Mouse (Mus musculus) heart, postnatal 25 days (tissue): ENCODE results near the gene Slfn9. TPM values are rescaled to one million over a fixed set of nuclear protein-coding genes. Genes with fewer than 3 reads are reported as not detected.

Experiments used
- microRNA-seq: library from miRNA; unstranded; fragments of <30 nt; microRNA quantifications from one replicate; pipeline ENCODE4 v1.2.0, GENCODE M21; 2022
- total RNA-seq, 2 experiments: library from RNA; stranded (reverse); gene quantifications; 2 replicates each; pipeline ENCODE4 v1.2.3; 2021

The Slfn9 gene
- total RNA-seq, 2 experiments from 2014 or later, result 1.1 to 1.5 TPM

Small RNAs within 50 kb of the gene (microRNA-seq; reads per million reads assigned to microRNA genes)
- gene Gm27598 (not detected), gene Mir7679 (not detected)

Other genes starting within 250 kb of the Slfn9 start
- gene Cct6b, start 227.5 kb downstream of the Slfn9 start, total RNA-seq, result under 1 TPM; 0.20 to 0.26 TPM
- gene Zfp830, start 227.5 kb downstream of the Slfn9 start, total RNA-seq, result 10 to 100 TPM; 13.9 to 15.4 TPM
- gene Lig3, start 210.7 kb downstream of the Slfn9 start, total RNA-seq, result 10 to 100 TPM; 17.9 to 21.5 TPM
- gene Rffl, start 120.6 kb downstream of the Slfn9 start, total RNA-seq, result 1 to 10 TPM; 3.8 to 4.2 TPM
- 1 to 10 TPM; 8.0 to 9.3 TPM for gene Rad51d, start 101.2 kb downstream of the Slfn9 start, total RNA-seq
- gene Fndc8, start 99.7 kb downstream of the Slfn9 start, total RNA-seq, result not detected
- 10 to 100 TPM; 12.1 to 14.5 TPM for gene Nle1, start 83.4 kb downstream of the Slfn9 start, total RNA-seq
- gene Unc45b, start 81.3 kb downstream of the Slfn9 start, total RNA-seq, result 100 to 1,000 TPM; 172 to 215 TPM
- 10 to 100 TPM; 60.8 to 70.3 TPM for gene Slfn5, start 40.5 kb downstream of the Slfn9 start, total RNA-seq
- under 1 TPM; 0.55 to 0.89 TPM for gene Slfn8, start 29.0 kb upstream of the Slfn9 start, total RNA-seq
- 1 to 10 TPM; 3.2 to 3.8 TPM for gene Slfn2, start 73.3 kb upstream of the Slfn9 start, total RNA-seq
- under 1 TPM; 0.13 to 0.28 TPM for gene Slfn1, start 125.0 kb upstream of the Slfn9 start, total RNA-seq
- gene Slfn4, start 183.4 kb upstream of the Slfn9 start, total RNA-seq, result under 1 TPM; 0.10 to 0.31 TPM
- 1 to 10 TPM; 2.3 to 4.0 TPM for gene Slfn3, start 199.5 kb upstream of the Slfn9 start, total RNA-seq